Mouse (Mus musculus) gastrocnemius, postnatal 36 days (tissue): Measurements from ENCODE around the gene Gm7073. TPM values are rescaled to one million over a fixed set of nuclear protein-coding genes. Genes with fewer than 3 reads are reported as not detected.

ENCODE experiments used
- DNase-seq, 2 experiments: peaks; one replicate each; pipeline ENCODE4 v3.0.0; 2022
- intact Hi-C: fragments of 180-260 bp; cut with DNase I; formaldehyde crosslinking; loops from one replicate; pipeline ENCODE4 v1.15.1; 2025
- long read RNA-seq, 2 experiments: library from polyadenylated mRNA; stranded (forward); transcript quantifications; one replicate each; pipeline ENCODE4 v2.0.0; 2021
- total RNA-seq, 2 experiments: library from RNA; stranded (reverse); gene quantifications; 2 replicates each; pipeline ENCODE4 v1.2.3; 2021

Gm7073 gene
- total RNA-seq = not detected
- long read RNA-seq, experiment 1 = 0 reads
- long read RNA-seq, experiment 2 = 0 reads

DNA sequence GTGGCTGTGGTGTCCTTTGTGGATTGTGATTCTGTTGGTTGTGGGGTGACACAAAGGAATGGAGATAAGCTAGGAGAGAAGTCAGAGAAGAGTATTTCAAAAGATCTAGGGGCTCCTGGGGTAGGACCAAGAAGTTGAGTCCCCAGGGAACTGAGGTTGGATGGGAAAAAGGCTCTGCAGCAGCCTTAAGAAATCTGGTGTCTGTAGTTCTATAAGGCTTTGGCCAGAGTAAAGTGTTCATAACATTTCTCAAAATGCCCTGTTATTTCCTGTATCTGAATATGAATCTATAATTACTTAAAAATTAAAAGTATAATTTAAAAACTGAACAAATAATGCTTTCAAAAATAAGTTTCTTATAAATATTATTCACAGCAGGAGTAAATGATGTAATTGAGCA lies at the start of gene Gm7073:
Gene Gm7073 (minus strand): TSS at position 101 of the 400 bp plus-strand sequence.
- intact Hi-C loops = no loop called here
- no peak for DNase-seq

DNA sequence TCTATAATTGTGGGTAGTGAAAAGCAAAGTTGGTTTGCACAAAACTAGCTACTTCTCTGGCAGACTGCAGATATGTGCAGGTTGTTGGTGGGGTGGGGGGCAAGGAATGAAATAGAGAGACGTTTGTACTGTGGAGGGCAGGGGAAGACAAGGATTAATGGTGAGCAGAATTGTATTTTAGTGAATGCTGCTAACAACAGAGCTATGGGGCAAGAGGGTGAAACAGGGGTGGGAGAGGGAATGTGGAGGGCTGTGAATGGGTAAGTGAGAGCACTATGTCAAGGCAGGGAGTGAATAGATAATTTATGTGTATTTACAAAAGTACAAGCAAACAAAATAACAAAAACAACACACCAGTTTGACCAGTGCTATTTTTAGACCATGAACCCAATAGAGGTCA lies 31.5 kb upstream of the Gm7073 start:
- intact Hi-C loops = no loop called here
- no peak for DNase-seq

DNA sequence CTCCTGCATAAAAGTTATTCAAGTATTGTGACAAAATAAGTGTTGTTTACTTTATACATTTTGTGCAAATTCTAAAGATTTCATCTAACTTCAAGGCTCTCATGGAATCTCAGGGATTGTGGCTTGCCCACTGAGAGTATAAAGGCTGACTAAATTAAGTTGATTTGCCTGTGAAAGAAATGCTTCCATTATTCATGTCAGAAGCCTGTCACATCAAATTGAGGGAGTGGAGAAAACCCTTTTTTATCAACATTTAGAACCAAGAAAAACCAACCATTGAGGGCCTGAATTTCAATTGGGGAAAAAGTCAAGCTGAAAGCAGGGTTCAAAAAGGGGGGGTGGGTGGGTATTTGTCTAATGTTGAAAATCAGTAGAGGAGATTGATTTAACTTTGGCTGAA lies 30.0 kb upstream of the Gm7073 start:
- DNase-seq = no peak
- intact Hi-C loops = no loop called here

DNA sequence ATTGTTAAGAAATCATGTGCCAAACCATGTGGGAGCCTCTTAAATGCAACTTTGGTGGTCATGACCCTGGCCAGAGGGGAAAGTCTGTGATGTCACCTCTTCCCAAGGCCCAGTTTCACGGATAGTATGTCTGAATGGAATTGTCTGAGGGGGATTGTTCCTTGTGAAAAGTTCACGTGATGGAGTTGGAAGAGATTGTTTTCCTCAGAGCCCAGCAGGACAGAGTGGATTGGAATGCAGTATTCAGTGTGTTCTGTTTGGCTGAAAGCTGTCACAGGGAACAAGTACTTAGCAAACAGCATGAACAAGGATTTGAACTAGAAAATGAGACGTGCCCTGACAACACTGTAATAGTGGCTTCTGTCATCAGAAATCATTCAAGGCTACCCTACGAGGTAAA lies 16.2 kb upstream of the Gm7073 start:
- no peak for DNase-seq
- intact Hi-C loops = no loop called here

DNA sequence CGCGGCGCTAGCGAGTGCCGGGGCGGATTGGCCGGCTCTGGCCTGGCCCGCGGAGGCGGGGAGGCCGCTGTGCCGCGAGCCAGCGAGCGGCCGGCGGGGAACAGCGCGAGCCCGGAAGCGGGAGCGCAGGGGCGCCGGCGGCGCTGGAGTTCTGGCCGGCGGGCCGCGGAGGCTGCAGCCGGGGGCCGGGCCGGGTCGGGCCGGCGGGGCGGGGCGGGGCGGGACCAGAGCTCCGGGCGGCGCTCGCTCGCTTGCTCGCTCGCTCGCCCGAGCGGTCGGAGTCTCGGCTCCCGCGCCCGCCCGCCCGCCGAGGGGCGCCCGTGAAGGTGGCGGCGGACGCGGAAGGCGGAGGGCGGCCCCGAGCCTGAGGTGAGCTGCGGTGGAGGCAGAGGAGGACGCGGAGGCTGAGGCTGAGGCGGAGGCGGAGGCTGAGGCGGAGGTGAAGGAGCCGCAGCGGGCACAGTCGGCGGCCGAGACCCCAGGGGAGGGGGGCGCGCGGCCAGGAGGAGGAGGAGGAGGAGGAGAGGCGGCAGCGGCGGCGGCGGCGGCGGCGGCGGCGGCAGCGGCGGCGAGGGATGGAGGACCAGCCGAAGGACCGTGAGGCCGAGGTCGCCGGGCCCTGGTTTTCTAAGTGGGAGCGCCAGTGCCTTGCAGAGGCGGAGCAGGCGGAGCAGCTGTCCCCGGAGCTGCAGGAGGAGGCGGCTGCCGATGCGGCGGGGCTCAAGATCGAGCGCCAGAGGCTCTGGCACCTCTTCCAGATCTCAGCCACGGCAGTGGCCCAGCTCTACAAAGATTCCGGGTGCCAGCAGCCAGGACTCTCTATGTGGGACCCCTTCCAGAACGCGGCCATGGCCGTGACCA lies 8.6 kb upstream of the Gm7073 start:
- intact Hi-C loops = no loop called here
- DNase-seq = peak; percentile 13 to 15

DNA sequence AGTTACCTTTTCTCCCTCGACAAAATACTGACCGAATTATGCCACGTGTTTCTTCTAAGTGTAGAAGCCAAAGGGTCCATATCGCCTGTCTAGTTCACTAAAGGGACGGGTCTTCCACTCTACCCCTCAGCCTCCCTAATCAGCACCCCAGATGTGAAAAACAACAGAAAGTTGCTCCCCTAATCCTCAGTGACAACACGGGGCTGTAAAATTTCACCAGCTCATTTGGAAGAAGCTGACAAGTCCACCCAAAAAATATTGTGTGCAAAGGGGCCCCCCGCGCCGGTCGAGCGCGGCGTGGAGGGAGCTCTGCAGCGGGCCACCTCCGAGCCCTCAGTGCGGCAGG lies 8.0 kb upstream of the Gm7073 start:
- no peak for DNase-seq
- intact Hi-C loops = no loop called here

DNA sequence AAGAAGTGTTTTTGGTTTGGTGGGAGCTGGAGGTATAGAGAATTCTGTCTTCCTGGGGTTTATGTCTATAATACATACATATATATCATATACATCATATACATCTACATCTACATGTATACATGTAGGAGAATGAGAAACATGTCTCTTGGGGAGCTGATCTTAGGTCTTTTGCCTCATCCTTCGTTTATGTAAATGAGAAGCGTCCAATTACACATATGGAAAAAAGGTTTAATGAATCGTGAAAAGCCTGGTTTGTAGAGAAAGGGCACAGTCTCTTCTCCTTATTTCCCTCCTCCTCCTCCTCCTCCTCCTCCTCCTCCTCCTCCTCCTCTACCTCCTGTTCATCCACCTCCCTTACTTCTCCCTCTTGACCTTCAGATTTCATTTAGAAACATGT lies 6.9 kb upstream of the Gm7073 start:
- intact Hi-C loops = no loop called here
- DNase-seq = no peak

DNA sequence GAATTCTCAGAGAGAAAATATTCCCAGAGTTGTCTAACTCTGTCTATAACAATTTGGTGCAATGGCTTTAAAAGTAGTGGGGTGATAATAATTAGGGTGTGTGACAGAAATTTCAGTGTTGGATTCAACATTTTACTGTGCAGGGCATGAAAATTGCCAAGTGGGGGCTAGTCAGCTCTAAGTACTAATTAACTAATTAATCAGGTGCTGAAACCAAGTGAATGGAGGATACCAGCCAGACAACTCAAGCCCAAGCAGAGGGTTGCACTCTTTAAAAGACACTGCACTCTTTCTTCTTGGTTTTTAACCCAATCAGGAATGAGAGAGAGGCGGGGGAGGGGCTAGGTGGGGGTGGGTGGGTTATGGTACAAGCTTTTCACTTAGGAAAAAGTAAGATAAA lies 6.4 kb upstream of the Gm7073 start:
- intact Hi-C loops = no loop called here

DNA sequence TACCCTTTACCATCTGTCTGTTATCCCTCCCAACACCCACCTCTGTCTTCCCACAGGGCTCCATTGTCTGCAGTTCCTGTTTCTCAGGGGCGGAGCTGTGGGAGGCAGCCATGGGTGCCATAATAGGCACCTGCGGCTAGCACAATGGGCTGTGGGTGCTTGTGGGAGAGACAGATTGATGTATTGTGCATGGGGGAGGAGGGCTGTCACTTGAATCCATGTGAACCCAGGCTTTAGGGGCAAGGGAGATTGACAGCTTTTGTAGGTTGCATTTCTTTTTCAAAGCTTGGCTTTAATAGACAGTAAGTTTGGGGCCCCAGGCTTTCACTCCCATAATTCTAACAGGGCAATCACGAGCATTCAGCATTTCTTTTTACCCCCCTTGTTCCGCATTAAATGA lies 5.0 kb upstream of the Gm7073 start:
- intact Hi-C loops = no loop called here

More for the DNA sequence above, 6.4 kb upstream of the Gm7073 start:
- DNase-seq = no peak

DNA sequence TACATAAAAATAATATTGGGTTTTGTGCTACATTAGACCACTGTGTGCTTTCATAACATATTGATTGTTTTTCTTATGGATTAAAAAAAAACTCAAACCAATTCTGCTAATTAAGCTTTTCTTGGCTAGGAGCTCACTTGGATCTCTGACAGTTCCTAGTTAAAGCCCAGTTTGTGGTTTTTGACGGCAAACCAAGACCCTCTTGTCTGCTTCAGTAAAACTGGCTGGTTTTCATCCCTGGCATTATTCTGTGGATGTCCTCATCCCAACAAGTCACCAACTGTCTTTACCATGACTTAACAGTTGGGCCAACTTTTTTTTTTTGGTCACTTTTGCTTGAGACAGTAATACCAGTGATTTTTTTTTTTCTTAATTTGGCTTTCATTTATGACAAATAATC lies 3.9 kb upstream of the Gm7073 start:
- intact Hi-C loops = no loop called here
- no peak for DNase-seq

More for the DNA sequence above, 5.0 kb upstream of the Gm7073 start:
- DNase-seq = no peak

DNA sequence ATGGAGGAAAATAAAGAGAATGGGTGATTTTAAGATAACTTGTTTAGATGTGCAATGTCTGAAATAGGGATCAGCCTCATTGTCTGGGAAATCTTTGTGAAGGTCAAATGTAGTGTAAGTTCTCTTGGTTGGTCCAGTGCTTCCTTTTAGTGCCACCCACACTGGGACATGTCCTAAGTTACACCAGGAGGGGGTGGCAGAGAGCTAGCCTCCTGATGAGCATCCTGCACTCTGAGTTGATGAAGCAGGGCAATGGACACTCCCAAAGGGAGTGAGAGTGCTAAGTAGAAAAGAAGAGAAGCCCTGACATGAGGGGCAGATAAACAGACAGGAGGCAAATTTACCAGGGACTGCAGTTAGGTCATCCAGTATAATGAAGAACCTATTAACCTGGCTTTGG lies 35.1 kb downstream of the Gm7073 start:
- DNase-seq = no peak
- intact Hi-C loops = loop anchor here (10.0 kb wide), 1 partner anchor 541 kb away; no protein-coding TSS in a partner anchor

DNA sequence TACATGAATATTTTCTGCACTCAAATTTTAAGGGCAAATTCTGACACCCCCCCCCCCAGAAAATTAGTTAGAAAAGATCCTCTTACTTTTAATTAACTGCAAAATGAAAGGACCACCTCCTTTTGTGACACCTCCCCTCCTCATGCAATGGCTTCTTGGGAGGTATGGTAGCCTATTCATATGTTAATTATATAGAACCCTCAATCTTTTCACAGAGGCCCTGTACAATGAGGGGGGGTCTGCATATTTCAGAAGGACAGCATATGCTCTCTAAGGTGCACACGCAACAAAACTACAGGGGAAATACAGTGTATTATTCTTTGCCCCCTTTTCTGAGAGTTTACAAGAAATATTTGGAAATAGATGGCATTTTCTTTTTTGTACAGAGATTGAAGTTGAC lies 41.3 kb downstream of the Gm7073 start:
- intact Hi-C loops = no loop called here
- DNase-seq = no peak

DNA sequence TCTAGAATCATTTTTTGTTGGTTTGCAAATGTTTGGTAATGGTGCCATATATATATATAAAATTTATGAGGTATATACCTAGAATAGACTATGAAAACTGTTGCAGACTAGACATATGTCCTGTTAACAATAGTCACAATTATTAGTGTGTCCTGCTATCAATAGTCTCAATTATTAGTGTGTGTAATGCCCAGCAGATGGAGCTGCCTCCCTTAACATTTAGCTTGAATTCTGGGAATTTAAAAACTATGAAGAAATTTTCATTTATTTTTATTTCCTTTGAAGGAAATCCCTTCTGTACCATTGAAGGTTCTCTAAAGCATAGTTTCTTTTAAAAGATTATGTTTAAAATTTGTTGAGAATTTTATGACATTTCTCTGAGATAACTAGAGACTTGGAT lies 43.7 kb downstream of the Gm7073 start:
- no peak for DNase-seq
- intact Hi-C loops = no loop called here

DNA sequence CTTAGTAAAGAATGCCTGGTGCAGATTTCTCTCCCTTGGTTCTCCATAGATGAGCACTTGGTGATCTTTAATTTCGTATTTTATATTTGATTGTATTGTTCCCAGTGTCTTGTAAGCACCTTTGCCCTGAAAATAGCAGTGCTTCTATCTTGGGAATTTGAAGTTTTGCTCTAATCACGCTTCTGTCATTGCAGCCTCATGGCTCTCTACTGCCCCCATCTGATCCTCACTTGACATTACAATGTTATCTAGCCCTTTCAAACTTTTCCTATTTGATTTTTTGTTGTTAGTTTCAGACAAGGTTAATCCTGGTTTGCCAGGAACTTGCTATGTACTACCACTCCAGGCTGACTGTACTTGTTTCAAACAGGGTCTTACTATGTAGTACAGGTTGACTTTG lies 75.3 kb downstream of the Gm7073 start:
- no peak for DNase-seq
- intact Hi-C loops = no loop called here

DNA sequence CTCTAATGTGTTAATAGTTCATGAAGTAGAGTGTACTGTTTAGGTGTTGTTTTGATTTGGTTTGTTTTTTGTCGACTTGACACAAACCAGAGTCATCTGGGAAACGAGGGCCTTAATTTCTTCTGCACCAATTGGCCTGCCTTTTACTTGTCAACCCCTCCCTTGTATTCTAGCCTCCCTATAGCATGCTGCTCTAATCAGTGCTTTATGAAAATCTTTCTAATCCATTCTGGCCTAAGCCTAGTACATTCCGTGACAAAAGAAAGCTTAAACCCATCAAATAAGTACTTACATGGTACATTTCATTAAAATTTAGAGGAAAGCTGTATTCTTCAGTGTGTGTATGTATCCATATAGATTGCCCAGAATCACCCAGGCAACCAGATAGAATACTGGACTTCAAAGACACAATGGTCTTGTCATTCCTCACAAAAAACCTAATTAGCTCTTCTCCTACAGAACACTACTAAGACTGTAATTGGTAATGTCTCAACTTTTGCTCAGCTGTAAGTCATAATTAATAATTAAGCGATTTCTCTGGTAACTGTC lies 124.4 kb downstream of the Gm7073 start:
- intact Hi-C loops = no loop called here

DNA sequence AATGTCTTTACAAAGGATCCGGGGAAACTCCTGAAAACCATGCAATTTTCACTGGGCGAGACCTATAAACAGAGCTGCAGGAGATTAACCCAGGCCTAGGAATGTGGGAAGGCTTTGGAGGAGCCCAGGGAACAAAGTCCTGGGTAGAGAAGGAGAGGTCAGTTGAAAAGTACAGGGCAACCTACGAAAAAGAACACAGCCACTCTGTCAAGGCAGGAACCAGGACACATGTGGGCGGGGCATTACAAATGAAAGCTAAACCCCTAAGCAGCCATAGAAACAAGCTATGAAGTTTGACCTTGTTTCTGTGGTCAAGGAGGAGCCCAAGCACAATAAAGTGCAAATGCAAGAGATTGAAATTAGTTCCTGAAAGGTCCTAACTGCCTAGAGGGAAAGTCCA lies 133.4 kb downstream of the Gm7073 start:
- DNase-seq = no peak
- intact Hi-C loops = loop anchor here (5.0 to 10.0 kb wide), 2 partner anchors 151 to 393 kb away; no protein-coding TSS in a partner anchor

More for the DNA sequence above, 124.4 kb downstream of the Gm7073 start:
- no peak for DNase-seq

DNA sequence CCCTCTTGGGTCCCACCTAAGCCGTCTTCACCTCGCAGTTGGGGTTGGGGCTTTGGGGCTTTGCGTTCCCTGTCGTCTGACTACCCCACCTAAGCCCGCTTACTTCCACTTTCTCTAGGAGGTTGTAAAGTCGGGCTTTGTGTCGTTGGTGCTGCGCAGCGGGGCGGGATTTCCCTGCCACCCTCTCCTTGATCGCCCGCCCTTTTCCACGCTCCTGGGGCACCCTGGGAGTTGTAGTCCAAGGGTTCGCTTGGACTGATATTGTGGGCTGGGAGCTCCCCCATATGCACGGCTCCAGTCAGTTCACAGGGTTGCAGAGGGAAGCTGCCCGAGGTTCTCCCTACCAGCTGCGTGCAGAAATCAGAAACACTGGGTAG lies 134.4 kb downstream of the Gm7073 start:
- intact Hi-C loops = loop anchor here (5.0 to 10.0 kb wide), 2 partner anchors 150 to 392 kb away; no protein-coding TSS in a partner anchor
- peak; percentile 69 to 85 for DNase-seq

DNA sequence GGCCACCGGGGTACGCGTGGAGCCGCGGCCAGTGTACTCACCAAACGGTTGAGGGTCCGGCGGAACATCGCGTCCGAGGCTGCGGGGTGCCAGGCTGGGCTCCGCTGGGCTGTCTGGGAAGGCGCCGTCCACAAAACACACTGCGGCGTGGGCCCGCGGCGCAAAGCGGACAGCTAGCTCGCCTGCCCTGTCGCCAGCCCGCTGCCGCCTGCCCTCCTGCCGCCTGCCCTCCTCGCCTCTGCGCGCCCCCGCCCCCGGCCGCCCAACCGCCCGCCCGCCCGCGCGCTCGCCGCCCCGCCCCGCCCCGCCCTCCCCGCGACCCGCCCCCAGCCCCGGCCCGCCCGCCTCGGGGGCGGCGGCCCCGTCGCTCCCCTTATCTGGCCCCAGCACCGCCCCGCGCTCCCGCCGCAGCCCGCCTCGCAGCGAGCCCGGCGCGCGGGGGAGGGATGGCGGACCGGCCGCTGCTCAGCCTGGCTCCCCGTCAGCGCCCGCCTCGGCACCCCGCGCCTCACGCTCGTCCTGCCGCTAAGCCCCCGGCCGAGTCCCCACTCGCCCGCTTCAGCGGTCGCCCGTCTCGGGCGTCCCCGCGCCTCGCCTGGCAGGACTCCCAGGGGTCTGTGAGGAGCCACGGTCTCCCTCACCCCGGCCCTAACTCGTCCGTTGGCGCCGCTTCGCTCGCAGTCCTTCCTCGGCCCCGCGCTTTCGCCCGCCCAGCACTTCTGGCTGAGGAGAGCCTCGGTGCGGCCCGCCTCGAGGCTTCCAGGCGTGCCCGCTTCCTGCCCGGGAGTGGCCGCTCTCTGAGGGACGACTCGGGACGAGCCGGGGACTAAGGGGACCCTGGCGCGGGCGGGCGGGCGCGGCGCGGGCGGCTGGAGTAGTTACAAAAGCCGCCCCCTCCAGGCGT lies 135.0 kb downstream of the Gm7073 start:
- peak; percentile 43 to 55 for DNase-seq
- intact Hi-C loops = loop anchor here (10.0 kb wide), 1 partner anchor 149 kb away; no protein-coding TSS in a partner anchor

DNA sequence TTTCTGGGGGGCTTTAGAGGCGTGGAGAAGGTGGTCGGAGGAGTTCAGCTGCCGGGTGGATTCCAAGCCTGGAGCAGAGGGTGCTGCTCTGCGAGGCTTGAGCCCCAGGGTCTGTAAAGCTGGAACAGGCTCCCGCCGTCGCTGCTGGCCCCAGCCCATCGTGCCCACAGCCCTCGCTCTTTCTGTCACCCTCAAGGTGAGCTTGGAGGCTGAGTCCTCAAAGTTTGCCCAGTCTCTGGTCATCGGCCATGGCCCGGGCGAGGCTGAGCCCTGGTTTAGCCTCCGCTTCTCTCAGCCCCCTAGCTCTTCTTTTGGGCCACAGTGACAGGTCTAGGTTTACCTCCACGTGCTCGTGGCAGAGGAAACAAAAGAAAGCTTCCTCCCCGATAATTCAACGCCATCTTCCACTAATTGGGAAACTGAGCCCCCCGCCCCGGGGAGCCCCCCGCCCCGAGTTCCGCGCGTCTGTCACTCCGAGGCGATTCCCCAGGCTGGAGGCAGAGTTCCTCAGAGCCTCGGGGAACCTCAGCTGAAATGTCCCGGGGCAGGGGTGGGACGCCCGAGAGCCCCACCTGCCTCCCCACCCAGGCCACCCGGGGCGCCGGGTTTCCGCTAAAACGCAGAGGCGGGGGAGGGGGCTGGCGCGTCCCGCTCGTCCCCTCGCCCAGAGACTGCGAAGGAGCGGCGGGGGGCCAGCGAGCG lies 135.8 kb downstream of the Gm7073 start:
- peak; percentile 9 to 12 for DNase-seq
- intact Hi-C loops = loop anchor here (10.0 kb wide), 1 partner anchor 148 kb away; no protein-coding TSS in a partner anchor

DNA sequence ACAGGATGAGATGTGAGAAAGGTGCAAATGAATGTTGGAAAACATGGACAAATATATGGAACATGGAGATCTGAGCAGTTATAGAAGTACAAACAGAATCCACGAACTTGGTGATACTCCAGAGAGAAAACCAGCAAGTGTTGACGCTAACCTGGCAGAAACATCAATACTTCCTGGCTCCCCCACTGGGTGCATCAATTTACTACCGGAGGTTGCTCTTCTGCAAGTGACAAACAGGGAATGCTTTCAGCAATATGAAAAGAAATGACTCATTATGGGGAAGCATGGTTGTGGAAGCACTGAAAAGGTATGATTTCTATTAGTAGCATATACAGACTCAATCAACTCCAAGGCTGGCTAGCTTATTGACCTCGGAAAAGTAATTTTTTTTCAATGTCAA lies 144.8 kb downstream of the Gm7073 start:
- intact Hi-C loops = no loop called here
- DNase-seq = no peak
